ENCODE assay signal across 14 mouse cellular contexts in the genomic region with DNA sequence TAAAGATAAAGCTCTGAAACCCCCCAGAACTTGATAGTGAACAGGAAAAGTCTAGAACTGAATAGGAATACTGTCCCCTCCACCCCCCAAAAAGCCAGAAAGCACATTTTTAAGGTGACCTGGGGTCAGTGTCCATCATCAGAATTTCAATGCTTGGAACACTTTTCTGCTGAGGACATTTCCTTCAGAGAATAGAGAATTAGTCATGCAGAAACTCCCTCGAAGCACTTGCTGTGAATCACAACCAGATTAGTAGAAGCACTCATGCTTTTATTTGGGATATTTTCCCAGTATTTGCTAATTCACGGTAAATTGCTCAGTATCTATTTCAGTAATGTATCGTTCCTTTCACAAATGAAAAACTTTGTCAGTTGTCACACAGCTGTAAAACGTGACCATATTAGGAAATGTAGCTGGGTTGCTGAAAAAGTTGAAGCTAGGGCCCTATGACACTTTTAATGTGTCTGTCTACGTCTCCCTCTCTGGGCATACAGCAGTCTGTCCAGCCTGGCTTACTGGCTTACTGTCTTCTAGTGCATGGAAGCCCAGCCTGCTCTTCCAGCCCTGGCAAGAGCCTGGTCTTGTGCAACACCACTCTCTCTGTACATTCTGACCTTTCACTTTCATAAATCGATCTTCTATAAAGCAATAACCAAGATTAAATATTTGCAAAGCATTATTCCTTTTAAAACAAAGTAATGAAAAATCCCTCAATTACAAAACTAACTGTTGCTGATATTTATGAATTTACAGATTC.
DNase-seq lines count a peak whose midpoint lies in the region; ATAC-seq and TF ChIP-seq lines count a peak whose summit lies in the region.
"Had no signal": no experiment of that assay in that cellular context is flagged by ENCODE, and none has a peak within 500 bp of the region (broad histone marks: within the 10 kb centered on the region; RNA-seq: fewer than 3 reads in every experiment).

No protein-coding gene starts in this region.

- H3K4me1 ChIP-seq in limb, embryonic 14.5 days (ENCODE audit: control insufficient read depth, insufficient read depth, low read length) = peaks cover 7% of the 10 kb centered on the region; the same call in 1 of the 2 replicates
- H3K4me1 ChIP-seq in limb, embryonic 10.5 days = peaks cover 11% of the 10 kb centered on the region
- 0 out of 2 replicates have a peak, but pooled peaks cover 6% of the 10 kb centered on the region for H3K4me1 ChIP-seq in embryonic facial prominence, embryonic 15.5 days

- no peak overlapping the region for H3K9ac ChIP-seq in limb, embryonic 14.5 days (ENCODE audit: low read depth, low read length, severe bottlenecking)
- H3K9ac ChIP-seq in embryonic facial prominence, embryonic 15.5 days = no peak overlapping the region
- H3K9ac ChIP-seq: liver, embryonic 14.5 days had no signal

- TF ChIP-seq POLR2A in limb, embryonic 14.5 days (IDR thresholded peaks at IDR 0.05; ENCODE audit: borderline replicate concordance, extremely low read depth, insufficient read depth, insufficient read length) = no peak

- no peak for TF ChIP-seq CTCF in C2C12 (IDR thresholded peaks at IDR 0.05; ENCODE audit: control insufficient read depth, insufficient read depth, insufficient read length)

- ATAC-seq in limb, embryonic 14.5 days (ENCODE audit: low FRiP score, low read depth) = 0 out of 2 replicates have a peak, but pooled peaks have one; percentile 9
- no peak for ATAC-seq in embryonic facial prominence, embryonic 15.5 days (ENCODE audit: insufficient number of reproducible peaks, low FRiP score, low TSS enrichment, low read depth)
- ATAC-seq: hindbrain, embryonic 16.5 days; midbrain, embryonic 16.5 days had no signal

- WGBS in limb, embryonic 14.5 days = 61% methylated on average over 6 of the region's 6 CpGs
- 77% methylated on average over 6 of the region's 6 CpGs for WGBS in limb, embryonic 10.5 days
- WGBS in embryonic facial prominence, embryonic 15.5 days = 32% methylated on average over 6 of the region's 6 CpGs

- H3K4me3 ChIP-seq in limb, embryonic 14.5 days (replicated peaks; ENCODE audit: low read length) = no peak overlapping the region
- no peak overlapping the region for H3K4me3 ChIP-seq in limb, embryonic 10.5 days
- no peak overlapping the region for H3K4me3 ChIP-seq in C2C12 (ENCODE audit: insufficient read depth, poor library complexity, severe bottlenecking)
- no peak overlapping the region for H3K4me3 ChIP-seq in embryonic facial prominence, embryonic 15.5 days (replicated peaks)

- no peak overlapping the region for H3K4me2 ChIP-seq in limb, embryonic 14.5 days (replicated peaks; ENCODE audit: low read depth, low read length, severe bottlenecking)
- H3K4me2 ChIP-seq in embryonic facial prominence, embryonic 15.5 days (replicated peaks) = no peak overlapping the region

- no peaks in the 10 kb centered on the region for H3K36me3 ChIP-seq in limb, embryonic 14.5 days (ENCODE audit: control insufficient read depth, insufficient read depth, low read length)
- no peaks in the 10 kb centered on the region for H3K36me3 ChIP-seq in limb, embryonic 10.5 days
- no peaks in the 10 kb centered on the region for H3K36me3 ChIP-seq in C2C12 (ENCODE audit: control insufficient read depth, insufficient read depth)
- no peaks in the 10 kb centered on the region for H3K36me3 ChIP-seq in embryonic facial prominence, embryonic 15.5 days

- H3K9me3 ChIP-seq in limb, embryonic 14.5 days (ENCODE audit: control insufficient read depth, low read length) = no peaks in the 10 kb centered on the region
- no peaks in the 10 kb centered on the region for H3K9me3 ChIP-seq in limb, embryonic 10.5 days (replicated peaks)
- no peaks in the 10 kb centered on the region for H3K9me3 ChIP-seq in embryonic facial prominence, embryonic 15.5 days (replicated peaks)

- H3K27me3 ChIP-seq in limb, embryonic 14.5 days (ENCODE audit: control insufficient read depth, insufficient read depth, low read length) = no peaks in the 10 kb centered on the region
- no peaks in the 10 kb centered on the region for H3K27me3 ChIP-seq in limb, embryonic 10.5 days (ENCODE audit: low read depth, poor library complexity, severe bottlenecking)
- H3K27me3 ChIP-seq in C2C12 (ENCODE audit: control insufficient read depth, insufficient read depth, insufficient read length) = no peaks in the 10 kb centered on the region
- no peaks in the 10 kb centered on the region for H3K27me3 ChIP-seq in embryonic facial prominence, embryonic 15.5 days

- no peak overlapping the region for H3ac ChIP-seq in C2C12 (ENCODE audit: control insufficient read depth, insufficient read length, low read depth)

- H3K79me2 ChIP-seq in C2C12 (ENCODE audit: control insufficient read depth, insufficient read depth) = no peaks in the 10 kb centered on the region

- peak; percentile 14 for DNase-seq in gastrocnemius, adult 18-20 months (ENCODE audit: low spot score)
- no peak for DNase-seq in gastrocnemius, postnatal 25 days
- peak; percentile 12 for DNase-seq in limb, embryonic 14.5 days (ENCODE audit: low spot score)
- no peak for DNase-seq in limb, embryonic 10.5 days (ENCODE audit: low spot score)
- no peak for DNase-seq in right cerebral cortex, postnatal 4 days
- DNase-seq in urinary bladder, adult 18-20 months (ENCODE audit: low spot score in 2 of 2) = no peak
- DNase-seq: cerebellum, adult 2 months; gastrocnemius, postnatal 14 days; kidney, postnatal 25 days had no signal

- no peak overlapping the region for H3K27ac ChIP-seq in limb, embryonic 14.5 days (replicated peaks; ENCODE audit: low read depth, low read length)
- H3K27ac ChIP-seq in limb, embryonic 10.5 days = no peak overlapping the region; the same call in 1 of the 2 replicates
- peak overlapping the region; percentile 75 for H3K27ac ChIP-seq in embryonic facial prominence, embryonic 15.5 days (replicated peaks)
- H3K27ac ChIP-seq: liver, embryonic 14.5 days had no signal

- H3K79me3 ChIP-seq in C2C12 (ENCODE audit: low read depth) = no peaks in the 10 kb centered on the region

TF ChIP-seq in C2C12, 6 proteins besides CTCF, POLR2A, EP300 and RAD21:
- TF ChIP-seq FOSL1 (IDR thresholded peaks at IDR 0.05; ENCODE audit: insufficient read depth, low read length, poor library complexity, severe bottlenecking) = no peak
- TF ChIP-seq MYOD1 (IDR thresholded peaks at IDR 0.05; ENCODE audit: control insufficient read depth, insufficient read length, low read depth) = no peak
- TF ChIP-seq USF1 (IDR thresholded peaks at IDR 0.05; ENCODE audit: low read depth) = no peak
- peak; percentile 39 for TF ChIP-seq CEBPB (IDR thresholded peaks at IDR 0.05; ENCODE audit: low read depth)

Comparison
In these comparisons a context has a peak if more than half of its experiments do, and no peak if none do; other contexts are left out.
1. DNase-seq: peak in gastrocnemius, adult 18-20 months (single experiment) and limb, embryonic 14.5 days (single experiment); none in gastrocnemius, postnatal 25 days (single experiment), limb, embryonic 10.5 days (single experiment), right cerebral cortex, postnatal 4 days (single experiment) and urinary bladder, adult 18-20 months (0 of 2).